Mouse (Mus musculus) bone marrow, adult 2 months (tissue): ENCODE measurements at regions not wholly inside any gene's neighbourhood (a gene's known extent, or its start where the extent isn't known, plus 50 kb on each side); places are given as distances from the start of the nearest gene placed in this dataset.
"Not testable (repeated sequence)": the region's sequence is repeated elsewhere in the genome, so short reads cannot be mapped to it uniquely, and the experiment has no call there.

ENCODE experiments used
- H3K27ac ChIP-seq: fragments of 200-500 bp; 2 replicates; pipeline ENCODE4 v1.5.1; 2012; ENCODE audit warnings: low read depth, mild to moderate bottlenecking, control low read depth, inconsistent platforms, low read length; ENCODE audit not compliant: control insufficient read depth, poor library complexity, insufficient read depth
- H3K4me1 ChIP-seq: fragments of 200-500 bp; 2 replicates; pipeline ENCODE4 v1.6.1; 2011; ENCODE audit warnings: low read length; ENCODE audit not compliant: control insufficient read depth, insufficient read depth
- H3K4me3 ChIP-seq: fragments of 200-500 bp; replicated peaks from 2 replicates; pipeline ENCODE3; 2011; ENCODE audit warnings: mild to moderate bottlenecking, low read depth, low read length, control low read depth; ENCODE audit not compliant: control insufficient read depth
- CTCF ChIP-seq: fragments of 200-500 bp; IDR thresholded peaks from 2 replicates; pipeline ENCODE4 v1.5.1; 2011; ENCODE audit warnings: low read length, control low read depth; ENCODE audit not compliant: control insufficient read depth, insufficient read depth
- POLR2A ChIP-seq: fragments of 200-500 bp; IDR thresholded peaks from 2 replicates; pipeline ENCODE4 v1.6.1; 2011; ENCODE audit warnings: low read depth, mild to moderate bottlenecking, control low read depth, low read length, borderline replicate concordance; ENCODE audit not compliant: control insufficient read depth
- WGBS: fragments of 180-500 bp; shearing (Covaris S2); methylation state at CpG from one replicate; pipeline ENCODE4 v1.1.7; 2018; 5-methylcytosine and 5-hydroxymethylcytosine counted together

- no peak for TF ChIP-seq CTCF
- TF ChIP-seq POLR2A, result no peak
- Histone ChIP-seq H3K27ac (peak overlapping the region; percentile 68; the same call in 1 of the 2 replicates), H3K4me1 (peaks cover 2% of the 10 kb centered on the region; the same call in 1 of the 2 replicates), H3K4me3 (peak overlapping the region; percentile 45)
- WGBS, result 8% methylated on average over 8 of the region's 8 CpGs
These were observed 66.6 kb upstream of the Chd2 start for GRCm38 (mm10) chr7:73608070-73608803.

- peak overlapping the region; percentile 59 for H3K27ac ChIP-seq
- peaks cover 2% of the 10 kb centered on the region; the same call in 1 of the 2 replicates for H3K4me1 ChIP-seq
- peak overlapping the region; percentile 59 for H3K4me3 ChIP-seq
- 4% methylated on average over 11 of the region's 11 CpGs for WGBS
- no peak for TF ChIP-seq POLR2A
- TF ChIP-seq CTCF, result no peak
These were observed 65.9 kb upstream of the Chd2 start for GRCm38 (mm10) chr7:73607450-73608005.

GRCm38 (mm10) chr7:73606677-73607449 lies 65.2 kb upstream of the Chd2 start:
- Histone ChIP-seq H3K27ac (peak overlapping the region; percentile 64; the same call in 1 of the 2 replicates), H3K4me3 (peak overlapping the region; percentile 60), H3K4me1 (peaks cover 2% of the 10 kb centered on the region; the same call in 1 of the 2 replicates)
- WGBS, result 4% methylated on average over 30 of the region's 30 CpGs
- no peak for TF ChIP-seq CTCF
- TF ChIP-seq POLR2A, result peak; percentile 31; the same call in 1 of the 2 replicates

- Histone ChIP-seq H3K4me3 (no peak overlapping the region), H3K27ac (no peak overlapping the region), H3K4me1 (peaks cover 3% of the 10 kb centered on the region; the same call in 1 of the 2 replicates)
- no peak for TF ChIP-seq CTCF
- 84% methylated on average over 2 of the region's 2 CpGs for WGBS
These were observed 63.0 kb upstream of the Chd2 start for GRCm38 (mm10) chr7:73604597-73604996.

GRCm38 (mm10) chr7:73602815-73603551 lies 61.4 kb upstream of the Chd2 start:
- TF ChIP-seq CTCF, result no peak
- no peak for TF ChIP-seq POLR2A
- no peak overlapping the region for H3K4me3 ChIP-seq
- WGBS, result 75% methylated on average over 4 of the region's 4 CpGs
- peaks cover 3% of the 10 kb centered on the region; the same call in 1 of the 2 replicates for H3K4me1 ChIP-seq
- H3K27ac ChIP-seq, result no peak overlapping the region

DNA sequence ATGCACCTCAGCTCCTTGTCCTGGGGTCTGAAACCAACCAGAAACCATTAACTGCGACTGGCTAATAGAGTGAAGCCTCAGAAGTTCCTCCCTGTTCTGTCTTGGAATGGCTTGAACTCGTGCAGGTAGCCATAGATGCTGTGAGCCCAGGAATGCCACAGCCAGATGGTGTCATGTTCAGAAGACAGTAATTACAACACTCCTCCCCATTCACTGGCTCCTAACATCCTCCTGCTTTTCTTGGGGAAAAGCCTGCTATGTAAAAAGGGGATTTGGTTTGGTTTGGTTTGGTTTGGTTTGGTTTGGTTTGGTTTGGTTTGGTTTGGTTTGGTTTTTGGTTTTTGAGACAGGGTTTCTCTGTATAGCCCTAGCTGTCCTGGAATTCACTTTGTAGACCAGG lies 59.7 kb upstream of the Chd2 start:
- Histone ChIP-seq H3K27ac (no peak overlapping the region), H3K4me3 (no peak overlapping the region), H3K4me1 (peaks cover 6% of the 10 kb centered on the region)
- TF ChIP-seq CTCF (no peak), POLR2A (no peak)
- 74% methylated on average over 2 of the region's 2 CpGs for WGBS

GRCm38 (mm10) chr7:73600776-73601175 lies 59.1 kb upstream of the Chd2 start:
- peaks cover 8% of the 10 kb centered on the region for H3K4me1 ChIP-seq
- WGBS, result 53% methylated on average over 1 of the region's 1 CpGs
- TF ChIP-seq POLR2A (no peak), CTCF (no peak)
- no peak overlapping the region for H3K27ac ChIP-seq
- no peak overlapping the region for H3K4me3 ChIP-seq

- H3K27ac ChIP-seq, H3K4me3 ChIP-seq, H3K4me1 ChIP-seq: not testable (repeated sequence)
- 96% methylated on average over 3 of the region's 3 CpGs for WGBS
These were observed 58.4 kb upstream of the Chd2 start for GRCm38 (mm10) chr7:73600003-73600385.
